Mouse (Mus musculus) embryonic fibroblast, embryonic 13.5 days (primary cell): ENCODE data around the gene Tat. TPM values are rescaled to one million over a fixed set of nuclear protein-coding genes. Genes with fewer than 3 reads are reported as not detected.

Source experiments
- H3K27ac ChIP-seq: 2 replicates; pipeline ENCODE4 v1.5.1; 2012; ENCODE audit warnings: low read length, control low read depth, inconsistent platforms; ENCODE audit not compliant: insufficient read depth
- H3K4me1 ChIP-seq: 2 replicates; pipeline ENCODE4 v1.6.1; 2011; ENCODE audit warnings: low read length; ENCODE audit not compliant: control insufficient read depth, insufficient read depth
- H3K4me3 ChIP-seq: 2 replicates; pipeline ENCODE4 v1.5.1; 2011; ENCODE audit warnings: mild to moderate bottlenecking, control low read depth, low read length; ENCODE audit not compliant: insufficient read depth
- CTCF ChIP-seq: IDR thresholded peaks from 2 replicates; pipeline ENCODE4 v1.5.1; 2011; ENCODE audit warnings: mild to moderate bottlenecking, control low read depth, low read length, moderate library complexity, borderline replicate concordance; ENCODE audit not compliant: insufficient read depth
- POLR2A ChIP-seq: IDR thresholded peaks from 2 replicates; pipeline ENCODE4 v1.6.1; 2011; ENCODE audit warnings: low read depth, mild to moderate bottlenecking, control low read depth, low read length, moderate library complexity
- polyA plus RNA-seq: library from polyadenylated mRNA; stranded (reverse); fragments of >200 nt; gene quantifications from 2 replicates; pipeline ENCODE4 v1.2.4, GENCODE M21; 2011; ENCODE audit warnings: low read depth; ENCODE audit not compliant: missing spikeins, insufficient read length

Tat gene
- polyA plus RNA-seq, 1 experiment: not detected

- peaks cover 8% of the 10 kb centered on the region; the same call in 1 of the 2 replicates for H3K4me1 ChIP-seq
- TF ChIP-seq POLR2A (no peak), CTCF (no peak)
- no peak overlapping the region for H3K4me3 ChIP-seq
- H3K27ac ChIP-seq: no peak overlapping the region
These were observed 32.8 kb upstream of the Tat start for GRCm38 (mm10) chr8:109957167-109958028.

- H3K27ac ChIP-seq: peak overlapping the region; percentile 19; the same call in 1 of the 2 replicates
- H3K4me1 ChIP-seq: peaks cover 8% of the 10 kb centered on the region; the same call in 1 of the 2 replicates
- TF ChIP-seq CTCF: no peak
- TF ChIP-seq POLR2A: no peak
- H3K4me3 ChIP-seq: no peak overlapping the region
These were observed 32.1 kb upstream of the Tat start for GRCm38 (mm10) chr8:109958036-109958655.

- no peak for TF ChIP-seq POLR2A
- TF ChIP-seq CTCF: no peak
- peaks cover 8% of the 10 kb centered on the region; the same call in 1 of the 2 replicates for H3K4me1 ChIP-seq
- H3K4me3 ChIP-seq: no peak overlapping the region
- no peak overlapping the region for H3K27ac ChIP-seq
These were observed 31.1 kb upstream of the Tat start for GRCm38 (mm10) chr8:109959112-109959511.

- peaks cover 8% of the 10 kb centered on the region; the same call in 1 of the 2 replicates for H3K4me1 ChIP-seq
- TF ChIP-seq POLR2A: no peak
- TF ChIP-seq CTCF: 0 out of 2 replicates have a peak, but pooled peaks have one; percentile 21
- no peak within 1 kb of the TSS for H3K27ac ChIP-seq
- H3K4me3 ChIP-seq: peak within 1 kb of the TSS; percentile 16
These were observed 28.4 kb upstream of the Tat start, which contains the start of gene Marveld3 for GRCm38 (mm10) chr8:109961693-109962367. Gene Marveld3, minus strand, starts transcription at chr8:109962203.

- Histone ChIP-seq H3K4me3 (no peak overlapping the region), H3K4me1 (0 out of 2 replicates have a peak, but pooled peaks cover 2% of the 10 kb centered on the region), H3K27ac (no peak overlapping the region)
- TF ChIP-seq CTCF (no peak), POLR2A (no peak)
These were observed 27.3 kb upstream of the Tat start for GRCm38 (mm10) chr8:109962896-109963295.

- H3K4me1 ChIP-seq: no peaks in the 10 kb centered on the region
These were observed 26.8 kb upstream of the Tat start for GRCm38 (mm10) chr8:109963421-109963820.

GRCm38 (mm10) chr8:109964106-109964505 is 26.1 kb upstream of the Tat start:
- Histone ChIP-seq H3K27ac (no peak overlapping the region), H3K4me3 (no peak overlapping the region), H3K4me1 (no peaks in the 10 kb centered on the region)
- TF ChIP-seq CTCF (no peak), POLR2A (no peak)

More at GRCm38 (mm10) chr8:109963421-109963820, 26.8 kb upstream of the Tat start:
- Histone ChIP-seq H3K4me3 (no peak overlapping the region), H3K27ac (no peak overlapping the region)
- TF ChIP-seq CTCF (no peak), POLR2A (no peak)

GRCm38 (mm10) chr8:109968837-109969236 is 21.4 kb upstream of the Tat start:
- Histone ChIP-seq H3K27ac (no peak overlapping the region), H3K4me1 (no peaks in the 10 kb centered on the region), H3K4me3 (no peak overlapping the region)
- TF ChIP-seq CTCF (peak; percentile 11; the same call in 1 of the 2 replicates), POLR2A (no peak)

- Histone ChIP-seq H3K4me1 (no peaks in the 10 kb centered on the region), H3K27ac (no peak overlapping the region), H3K4me3 (no peak overlapping the region)
- TF ChIP-seq POLR2A (no peak), CTCF (no peak)
These were observed 19.9 kb upstream of the Tat start for GRCm38 (mm10) chr8:109970323-109970722.

- H3K4me3 ChIP-seq: no peak overlapping the region
- TF ChIP-seq POLR2A (no peak), CTCF (no peak)
- H3K4me1 ChIP-seq: no peaks in the 10 kb centered on the region
- H3K27ac ChIP-seq: no peak overlapping the region
These were observed 17.3 kb upstream of the Tat start for GRCm38 (mm10) chr8:109972901-109973300.
